Mouse (Mus musculus): Measurements from ENCODE around the gene Chtf18. TPM values are rescaled to one million over a fixed set of nuclear protein-coding genes. Genes with fewer than 3 reads are reported as not detected.

The Chtf18 gene
- polyA plus RNA-seq, 1 experiment from 2014 or later = 21.1 TPM

Small RNA genes within 50 kb of the gene (microRNA-seq; reads per million reads assigned to microRNA genes)
- gene Gm25083 = not detected

Other genes with a start within 250 kb of the Chtf18 start
- not detected in 2 replicates for gene Sstr5, start 230.1 kb downstream of the Chtf18 start, polyA plus RNA-seq (2015; fragmentation: Nextera tagmentation; extraction: Ambion mirVana)
- gene Sox8, start 156.7 kb downstream of the Chtf18 start, polyA plus RNA-seq (2015; fragmentation: Nextera tagmentation; extraction: Ambion mirVana) = 0.21 and 0.43 TPM in 2 replicates
- 10.1 and 13.0 TPM in 2 replicates for gene Lmf1, start 148.3 kb downstream of the Chtf18 start, polyA plus RNA-seq (2015; fragmentation: Nextera tagmentation; extraction: Ambion mirVana)
- not detected in 2 replicates for gene Gng13, start 10.2 kb downstream of the Chtf18 start, polyA plus RNA-seq (2015; fragmentation: Nextera tagmentation; extraction: Ambion mirVana)
- gene Rpusd1, start 251 bp upstream of the Chtf18 start, polyA plus RNA-seq (2015; fragmentation: Nextera tagmentation; extraction: Ambion mirVana) = 6.4 and 6.6 TPM in 2 replicates
- not detected in 2 replicates for gene Mslnl, start 8.6 kb upstream of the Chtf18 start, polyA plus RNA-seq (2015; fragmentation: Nextera tagmentation; extraction: Ambion mirVana)
- gene Msln, start 27.0 kb upstream of the Chtf18 start, polyA plus RNA-seq (2015; fragmentation: Nextera tagmentation; extraction: Ambion mirVana) = 2.5 and 2.7 TPM in 2 replicates
- 13.2 and 14.8 TPM in 2 replicates for gene Narfl, start 46.4 kb upstream of the Chtf18 start, polyA plus RNA-seq (2015; fragmentation: Nextera tagmentation; extraction: Ambion mirVana)
- gene Haghl, start 58.3 kb upstream of the Chtf18 start, polyA plus RNA-seq (2015; fragmentation: Nextera tagmentation; extraction: Ambion mirVana) = 5.6 and 7.4 TPM in 2 replicates
- gene Ccdc78, start 59.2 kb upstream of the Chtf18 start, polyA plus RNA-seq (2015; fragmentation: Nextera tagmentation; extraction: Ambion mirVana) = 0.03 and 0.07 TPM in 2 replicates
- 54.9 and 59.6 TPM in 2 replicates for gene Fam173a, start 65.5 kb upstream of the Chtf18 start, polyA plus RNA-seq (2015; fragmentation: Nextera tagmentation; extraction: Ambion mirVana)
- gene AC134908.4, start 68.2 kb upstream of the Chtf18 start, polyA plus RNA-seq (2015; fragmentation: Nextera tagmentation; extraction: Ambion mirVana) = not detected in 2 replicates
- gene Metrn, start 69.7 kb upstream of the Chtf18 start, polyA plus RNA-seq (2015; fragmentation: Nextera tagmentation; extraction: Ambion mirVana) = 15.5 and 18.2 TPM in 2 replicates
- 0.07 and 0.12 TPM in 2 replicates for gene Fbxl16, start 81.7 kb upstream of the Chtf18 start, polyA plus RNA-seq (2015; fragmentation: Nextera tagmentation; extraction: Ambion mirVana)
- 11.7 and 13.0 TPM in 2 replicates for gene Wdr24, start 96.2 kb upstream of the Chtf18 start, polyA plus RNA-seq (2015; fragmentation: Nextera tagmentation; extraction: Ambion mirVana)
- 19.6 and 25.2 TPM in 2 replicates for gene Jmjd8, start 101.4 kb upstream of the Chtf18 start, polyA plus RNA-seq (2015; fragmentation: Nextera tagmentation; extraction: Ambion mirVana)
- gene Stub1, start 106.0 kb upstream of the Chtf18 start, polyA plus RNA-seq (2015; fragmentation: Nextera tagmentation; extraction: Ambion mirVana) = 114 and 130 TPM in 2 replicates
- 0.25 and 0.48 TPM in 2 replicates for gene Rhbdl1, start 109.9 kb upstream of the Chtf18 start, polyA plus RNA-seq (2015; fragmentation: Nextera tagmentation; extraction: Ambion mirVana)
- 0.46 and 0.52 TPM in 2 replicates for gene Gm20683, start 114.3 kb upstream of the Chtf18 start, polyA plus RNA-seq (2015; fragmentation: Nextera tagmentation; extraction: Ambion mirVana)
- 10.8 and 12.6 TPM in 2 replicates for gene Rhot2, start 117.4 kb upstream of the Chtf18 start, polyA plus RNA-seq (2015; fragmentation: Nextera tagmentation; extraction: Ambion mirVana)
- gene Wdr90, start 134.1 kb upstream of the Chtf18 start, polyA plus RNA-seq (2015; fragmentation: Nextera tagmentation; extraction: Ambion mirVana) = 8.1 and 9.3 TPM in 2 replicates
- gene Mcrip2, start 141.3 kb upstream of the Chtf18 start, polyA plus RNA-seq (2015; fragmentation: Nextera tagmentation; extraction: Ambion mirVana) = 37.3 and 39.3 TPM in 2 replicates
- 46.4 and 49.4 TPM in 2 replicates for gene Mettl26, start 147.7 kb upstream of the Chtf18 start, polyA plus RNA-seq (2015; fragmentation: Nextera tagmentation; extraction: Ambion mirVana)
- gene Wfikkn1, start 153.4 kb upstream of the Chtf18 start, polyA plus RNA-seq (2015; fragmentation: Nextera tagmentation; extraction: Ambion mirVana) = 0.35 and 0.59 TPM in 2 replicates
- 6.6 and 8.4 TPM in 2 replicates for gene Rab40c, start 192.3 kb upstream of the Chtf18 start, polyA plus RNA-seq (2015; fragmentation: Nextera tagmentation; extraction: Ambion mirVana)
- 156 and 174 TPM in 2 replicates for gene Pigq, start 217.5 kb upstream of the Chtf18 start, polyA plus RNA-seq (2015; fragmentation: Nextera tagmentation; extraction: Ambion mirVana)
- 6.1 and 6.7 TPM in 2 replicates for gene Nhlrc4, start 217.5 kb upstream of the Chtf18 start, polyA plus RNA-seq (2015; fragmentation: Nextera tagmentation; extraction: Ambion mirVana)
- 0.23 and 0.37 TPM in 2 replicates for gene A930017K11Rik, start 225.1 kb upstream of the Chtf18 start, polyA plus RNA-seq (2015; fragmentation: Nextera tagmentation; extraction: Ambion mirVana)

Data from liver, embryonic 15.5 days (tissue).